Mouse (Mus musculus): ENCODE measurements around the gene Mcm9. TPM values are rescaled to one million over a fixed set of nuclear protein-coding genes. Genes with fewer than 3 reads are reported as not detected.

Gene Mcm9
- total and polyA plus RNA-seq, 3 experiments: 1.3 to 4.0 (median 2.3) TPM

DNA sequence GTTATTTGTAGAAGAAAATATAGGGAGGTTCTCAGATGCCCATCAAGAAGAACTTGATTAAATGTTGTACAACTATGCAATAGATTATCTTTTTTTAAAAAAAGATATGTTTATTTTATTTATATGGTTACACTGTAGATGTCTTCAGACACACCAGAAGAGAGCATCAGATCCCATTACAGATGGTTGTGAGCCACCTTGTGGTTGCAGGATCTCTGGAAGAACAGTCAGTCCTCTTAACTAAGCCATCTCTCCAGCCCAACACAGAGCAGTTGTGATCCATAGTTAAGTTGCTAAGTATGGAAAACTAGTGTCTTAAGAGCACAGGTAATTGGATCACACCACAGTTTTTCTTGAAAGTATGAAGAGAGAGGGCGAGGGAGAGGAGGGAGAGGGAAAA, 117.7 kb downstream of the Mcm9 start:
- TF ChIP-seq POLR2A (IDR thresholded peaks at IDR 0.05; ENCODE audit: insufficient read depth, low read depth, low read length) (no peak), CTCF (IDR thresholded peaks at IDR 0.05) (peak; percentile 52), EP300 (IDR thresholded peaks at IDR 0.05; ENCODE audit: insufficient read depth, low read depth, low read length) (no peak)
- H3K36me3 ChIP-seq (ENCODE audit: control insufficient read depth, insufficient read depth, low read length): no peaks in the 10 kb centered on the region
- DNase-seq: no peak
- H3K9ac ChIP-seq (ENCODE audit: low read depth, low read length): no peak overlapping the region
- intact Hi-C loops (cut with DNase I): no loop called here
- no peaks in the 10 kb centered on the region for H3K79me2 ChIP-seq (replicated peaks; ENCODE audit: control insufficient read depth, insufficient read depth, low read length)
- H3K4me3 ChIP-seq: no peak overlapping the region
- H3K4me1 ChIP-seq (ENCODE audit: control insufficient read depth, insufficient read depth, low read length): peaks cover 7% of the 10 kb centered on the region
- H3K27ac ChIP-seq: no peak overlapping the region
- WGBS: 89% methylated on average over 1 of the region's 1 CpGs
- H3K27me3 ChIP-seq (ENCODE audit: control insufficient read depth, insufficient read depth, low read length): no peaks in the 10 kb centered on the region

DNA sequence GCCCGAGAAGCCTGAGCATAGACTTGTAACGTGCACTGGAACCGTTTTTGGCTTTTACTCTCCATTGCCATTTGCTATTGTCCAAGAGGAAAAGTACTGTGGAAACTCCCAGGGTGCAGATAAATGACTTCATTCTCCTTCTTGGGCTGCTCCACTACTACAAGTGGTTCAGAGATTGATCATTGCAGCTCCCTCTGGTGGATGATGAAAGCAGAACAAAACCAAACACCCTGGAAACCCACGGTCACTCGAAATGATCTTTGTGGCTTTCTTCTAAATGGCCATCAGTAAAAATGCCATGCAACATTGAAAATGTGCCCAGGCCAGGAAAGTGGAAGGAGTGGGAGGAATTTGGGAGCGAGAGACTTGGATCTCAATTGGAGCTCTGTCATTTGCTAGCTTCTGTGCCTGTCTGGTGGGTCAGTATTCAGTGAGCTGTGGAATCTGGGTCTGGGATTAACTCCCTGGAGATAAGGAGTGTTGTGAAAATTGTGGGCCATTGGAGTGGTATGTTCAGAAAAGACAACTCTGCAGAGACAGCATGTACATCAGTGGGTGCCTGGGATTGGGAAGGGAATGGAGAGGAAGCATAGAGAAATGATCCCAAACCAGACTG, 121.0 kb downstream of the Mcm9 start:
- Histone ChIP-seq H3K36me3 (ENCODE audit: control insufficient read depth, insufficient read depth, low read length) (no peaks in the 10 kb centered on the region), H3K79me2 (replicated peaks; ENCODE audit: control insufficient read depth, insufficient read depth, low read length) (no peaks in the 10 kb centered on the region), H3K4me1 (ENCODE audit: control insufficient read depth, insufficient read depth, low read length) (peaks cover 8% of the 10 kb centered on the region), H3K27me3 (ENCODE audit: control insufficient read depth, insufficient read depth, low read length) (no peaks in the 10 kb centered on the region), H3K27ac (peak overlapping the region; percentile 63), H3K4me3 (no peak overlapping the region; the same call in 1 of the 2 replicates), H3K9ac (ENCODE audit: low read depth, low read length) (peak overlapping the region; percentile 70)
- intact Hi-C loops (cut with DNase I): loop anchor here (1.0 to 5.0 kb wide), 4 partner anchors 46 to 161 kb away; no protein-coding TSS in a partner anchor
- WGBS: 9% methylated on average over 6 of the region's 6 CpGs
- TF ChIP-seq POLR2A (IDR thresholded peaks at IDR 0.05; ENCODE audit: insufficient read depth, low read depth, low read length): no peak; the same call in 1 of the 2 replicates
- peak; percentile 29; the same call in 1 of the 2 replicates for TF ChIP-seq EP300 (IDR thresholded peaks at IDR 0.05; ENCODE audit: insufficient read depth, low read depth, low read length)
- TF ChIP-seq CTCF (IDR thresholded peaks at IDR 0.05): peak; percentile 91
- peak; percentile 42 to 60 for DNase-seq

DNA sequence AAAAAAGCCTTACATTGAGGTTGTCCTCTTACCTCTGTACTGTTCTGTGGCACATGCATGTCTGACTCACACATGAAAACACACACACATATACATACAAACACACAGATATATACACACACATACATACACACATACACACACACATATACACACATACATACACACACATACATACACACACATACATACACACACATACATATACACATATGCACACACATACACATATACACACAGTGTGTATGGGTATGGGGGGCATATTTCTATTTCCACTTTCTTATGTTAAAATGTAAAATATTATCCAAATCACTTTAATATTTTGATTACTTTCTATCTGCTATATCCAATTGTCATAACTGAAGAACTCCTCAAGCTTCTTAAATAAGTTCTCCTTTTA, 121.6 kb downstream of the Mcm9 start:
- no peak for DNase-seq
- peaks cover 9% of the 10 kb centered on the region for H3K4me1 ChIP-seq (ENCODE audit: control insufficient read depth, insufficient read depth, low read length)
- H3K27me3 ChIP-seq (ENCODE audit: control insufficient read depth, insufficient read depth, low read length): no peaks in the 10 kb centered on the region
- no peaks in the 10 kb centered on the region for H3K79me2 ChIP-seq (replicated peaks; ENCODE audit: control insufficient read depth, insufficient read depth, low read length)
- H3K4me3 ChIP-seq: no peak overlapping the region; the same call in 1 of the 2 replicates
- intact Hi-C loops (cut with DNase I): loop anchor here (1.0 to 5.0 kb wide), 4 partner anchors 46 to 160 kb away; no protein-coding TSS in a partner anchor
- TF ChIP-seq EP300 (IDR thresholded peaks at IDR 0.05; ENCODE audit: insufficient read depth, low read depth, low read length) (no peak), POLR2A (IDR thresholded peaks at IDR 0.05; ENCODE audit: insufficient read depth, low read depth, low read length) (no peak), CTCF (IDR thresholded peaks at IDR 0.05) (no peak)
- peak overlapping the region; percentile 63 for H3K27ac ChIP-seq
- H3K36me3 ChIP-seq (ENCODE audit: control insufficient read depth, insufficient read depth, low read length): no peaks in the 10 kb centered on the region; the same call in 1 of the 2 replicates
- no peak overlapping the region for H3K9ac ChIP-seq (ENCODE audit: low read depth, low read length)

GRCm38 (mm10) chr10:53505526-53505925, 124.7 kb downstream of the Mcm9 start:
- Histone ChIP-seq H3K27me3 (ENCODE audit: control insufficient read depth, insufficient read depth, low read length) (no peaks in the 10 kb centered on the region), H3K4me1 (ENCODE audit: control insufficient read depth, insufficient read depth, low read length) (peaks cover 13% of the 10 kb centered on the region), H3K79me2 (replicated peaks; ENCODE audit: control insufficient read depth, insufficient read depth, low read length) (no peaks in the 10 kb centered on the region), H3K9ac (ENCODE audit: low read depth, low read length) (no peak overlapping the region), H3K27ac (no peak overlapping the region; the same call in 1 of the 2 replicates), H3K36me3 (ENCODE audit: control insufficient read depth, insufficient read depth, low read length) (no peaks in the 10 kb centered on the region; the same call in 1 of the 2 replicates), H3K4me3 (no peak overlapping the region)
- DNase-seq: no peak
- 71% methylated on average over 2 of the region's 2 CpGs for WGBS
- TF ChIP-seq EP300 (IDR thresholded peaks at IDR 0.05; ENCODE audit: insufficient read depth, low read depth, low read length): no peak
- no peak for TF ChIP-seq CTCF (IDR thresholded peaks at IDR 0.05)
- no peak for TF ChIP-seq POLR2A (IDR thresholded peaks at IDR 0.05; ENCODE audit: insufficient read depth, low read depth, low read length)
- intact Hi-C loops (cut with DNase I): loop anchor here (5.0 kb wide), 1 partner anchor 108 kb away; no protein-coding TSS in a partner anchor

GRCm38 (mm10) chr10:53505069-53505468, 125.2 kb downstream of the Mcm9 start:
- Histone ChIP-seq H3K79me2 (replicated peaks; ENCODE audit: control insufficient read depth, insufficient read depth, low read length) (no peaks in the 10 kb centered on the region), H3K27ac (no peak overlapping the region), H3K27me3 (ENCODE audit: control insufficient read depth, insufficient read depth, low read length) (no peaks in the 10 kb centered on the region), H3K4me1 (ENCODE audit: control insufficient read depth, insufficient read depth, low read length) (peaks cover 13% of the 10 kb centered on the region), H3K4me3 (no peak overlapping the region), H3K9ac (ENCODE audit: low read depth, low read length) (no peak overlapping the region), H3K36me3 (ENCODE audit: control insufficient read depth, insufficient read depth, low read length) (no peaks in the 10 kb centered on the region; the same call in 1 of the 2 replicates)
- intact Hi-C loops (cut with DNase I): loop anchor here (5.0 kb wide), 1 partner anchor 108 kb away; no protein-coding TSS in a partner anchor
- DNase-seq: no peak
- no peak for TF ChIP-seq POLR2A (IDR thresholded peaks at IDR 0.05; ENCODE audit: insufficient read depth, low read depth, low read length)
- no peak for TF ChIP-seq CTCF (IDR thresholded peaks at IDR 0.05)
- TF ChIP-seq EP300 (IDR thresholded peaks at IDR 0.05; ENCODE audit: insufficient read depth, low read depth, low read length): no peak
- 76% methylated on average over 3 of the region's 3 CpGs for WGBS
